Mouse (Mus musculus): ENCODE measurements at regions not wholly inside any gene's neighbourhood (a gene's known extent, or its start where the extent isn't known, plus 50 kb on each side); places are given as distances from the start of the nearest gene placed in this dataset.

DNA sequence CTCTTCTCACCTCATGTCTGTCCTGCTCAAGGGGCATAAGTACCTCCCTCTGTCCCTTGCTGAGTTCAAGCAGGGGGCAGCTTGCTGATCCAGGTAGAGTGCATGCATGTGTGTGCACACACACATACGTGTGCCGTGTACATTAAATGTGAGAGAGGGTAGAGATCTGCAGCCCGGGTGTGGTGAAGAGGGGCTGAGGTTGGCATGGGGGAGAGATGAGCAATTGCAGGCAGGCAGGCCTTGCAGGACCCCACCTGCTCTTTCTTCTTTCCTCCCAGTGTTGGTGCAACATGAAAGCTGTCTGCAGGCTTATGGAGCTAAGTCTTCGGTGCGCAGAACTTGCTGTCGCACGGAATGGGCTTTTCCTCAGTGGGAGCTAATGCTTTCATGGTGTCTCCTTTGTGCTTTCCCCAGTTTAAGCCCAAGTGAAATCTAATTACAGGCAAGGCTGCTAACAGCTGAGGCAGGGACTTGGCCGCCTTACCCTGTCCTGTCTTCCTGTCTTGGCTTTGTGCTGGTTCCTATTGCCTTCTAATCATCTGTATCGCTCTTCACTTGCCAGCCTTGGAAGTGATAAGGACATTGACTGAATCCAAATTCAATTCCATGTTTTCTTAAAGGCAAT is 188.5 kb upstream of the Lef1 start:
- peaks cover 10% of the 10 kb centered on the region for H3K4me1 ChIP-seq (ENCODE audit: control insufficient read depth, insufficient read depth, low read length)
- no peak overlapping the region; the same call in 1 of the 2 replicates for H3K27ac ChIP-seq (ENCODE audit: low read depth, low read length)
- DNase-seq (ENCODE audit: low spot score) (peak; percentile 66), ATAC-seq (peak; percentile 67)
- H3K9ac ChIP-seq (ENCODE audit: low read length): no peak overlapping the region
- H3K36me3 ChIP-seq (ENCODE audit: control insufficient read depth, insufficient read depth, low read length): no peaks in the 10 kb centered on the region
- H3K9me3 ChIP-seq (replicated peaks; ENCODE audit: control insufficient read depth, low read length): no peaks in the 10 kb centered on the region
- no peaks in the 10 kb centered on the region for H3K27me3 ChIP-seq (replicated peaks; ENCODE audit: control insufficient read depth, insufficient read depth, low read length)
- 54% methylated on average over 9 of the region's 9 CpGs for WGBS
- no peak overlapping the region for H3K4me2 ChIP-seq (ENCODE audit: low read length)
- H3K4me3 ChIP-seq (ENCODE audit: low read depth, low read length): no peak overlapping the region

- no peaks in the 10 kb centered on the region for H3K36me3 ChIP-seq (ENCODE audit: control insufficient read depth, insufficient read depth, low read length)
- ATAC-seq: no peak
- WGBS: 84% methylated on average over 7 of the region's 7 CpGs
Observed at GRCm38 (mm10) chr3:130913812-130914211, 183.6 kb upstream of the Rpl34 start.

GRCm38 (mm10) chr3:130905101-130905500 is 174.9 kb upstream of the Rpl34 start:
- no peaks in the 10 kb centered on the region for H3K4me1 ChIP-seq (ENCODE audit: control insufficient read depth, insufficient read depth, low read length)
- no peak overlapping the region for H3K4me2 ChIP-seq (ENCODE audit: low read length)
- 76% methylated on average over 8 of the region's 8 CpGs for WGBS
- no peaks in the 10 kb centered on the region for H3K27me3 ChIP-seq (replicated peaks; ENCODE audit: control insufficient read depth, insufficient read depth, low read length)
- H3K9ac ChIP-seq (ENCODE audit: low read length): no peak overlapping the region
- H3K9me3 ChIP-seq (replicated peaks; ENCODE audit: control insufficient read depth, low read length): no peaks in the 10 kb centered on the region
- ATAC-seq (no peak), DNase-seq (ENCODE audit: low spot score) (no peak)
- H3K4me3 ChIP-seq (ENCODE audit: low read depth, low read length): no peak overlapping the region
- no peaks in the 10 kb centered on the region for H3K36me3 ChIP-seq (ENCODE audit: control insufficient read depth, insufficient read depth, low read length)
- no peak overlapping the region for H3K27ac ChIP-seq (ENCODE audit: low read depth, low read length)

More at GRCm38 (mm10) chr3:130913812-130914211, 183.6 kb upstream of the Rpl34 start:
- Histone ChIP-seq H3K9me3 (replicated peaks; ENCODE audit: control insufficient read depth, low read length) (no peaks in the 10 kb centered on the region), H3K4me3 (ENCODE audit: low read depth, low read length) (no peak overlapping the region), H3K27me3 (replicated peaks; ENCODE audit: control insufficient read depth, insufficient read depth, low read length) (no peaks in the 10 kb centered on the region), H3K4me1 (ENCODE audit: control insufficient read depth, insufficient read depth, low read length) (no peaks in the 10 kb centered on the region), H3K27ac (ENCODE audit: low read depth, low read length) (no peak overlapping the region), H3K4me2 (ENCODE audit: low read length) (no peak overlapping the region), H3K9ac (ENCODE audit: low read length) (no peak overlapping the region)
- peak; percentile 24 for DNase-seq (ENCODE audit: low spot score)

- no peak overlapping the region for H3K4me3 ChIP-seq (ENCODE audit: low read depth, low read length)
- H3K27ac ChIP-seq (ENCODE audit: low read depth, low read length): no peak overlapping the region
- no peak for ATAC-seq
- no peaks in the 10 kb centered on the region for H3K9me3 ChIP-seq (replicated peaks; ENCODE audit: control insufficient read depth, low read length)
- no peak overlapping the region for H3K4me2 ChIP-seq (ENCODE audit: low read length)
- no peak overlapping the region for H3K9ac ChIP-seq (ENCODE audit: low read length)
- H3K27me3 ChIP-seq (replicated peaks; ENCODE audit: control insufficient read depth, insufficient read depth, low read length): no peaks in the 10 kb centered on the region
- H3K36me3 ChIP-seq (ENCODE audit: control insufficient read depth, insufficient read depth, low read length): no peaks in the 10 kb centered on the region
- no peaks in the 10 kb centered on the region for H3K4me1 ChIP-seq (ENCODE audit: control insufficient read depth, insufficient read depth, low read length)
- 77% methylated on average over 7 of the region's 7 CpGs for WGBS
- no peak for DNase-seq (ENCODE audit: low spot score)
Observed at GRCm38 (mm10) chr3:130903329-130903728, 173.1 kb upstream of the Rpl34 start.

DNA sequence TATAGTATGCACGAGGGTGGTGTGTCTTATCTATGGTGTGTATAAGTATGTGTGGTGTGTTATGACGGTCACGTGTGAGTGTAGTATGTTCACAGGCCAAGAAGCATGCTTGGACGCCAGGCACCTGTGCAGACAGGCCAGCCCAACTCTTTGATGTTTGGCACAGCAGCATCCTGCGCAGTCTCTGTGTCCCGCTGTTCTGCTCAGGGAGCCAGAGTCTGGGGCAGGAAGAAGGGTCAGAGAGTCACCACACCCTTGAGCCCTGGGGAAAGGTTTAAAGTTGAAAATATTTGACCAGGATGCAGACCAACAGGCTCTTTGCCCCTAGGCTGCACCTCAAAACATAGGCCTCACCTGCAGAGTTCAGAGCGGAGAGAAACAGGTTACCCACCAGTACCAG is 172.2 kb upstream of the Rpl34 start:
- no peak overlapping the region for H3K27ac ChIP-seq (ENCODE audit: low read depth, low read length)
- WGBS: 90% methylated on average over 7 of the region's 7 CpGs
- no peak overlapping the region for H3K4me2 ChIP-seq (ENCODE audit: low read length)
- no peak overlapping the region for H3K9ac ChIP-seq (ENCODE audit: low read length)
- ATAC-seq (no peak), DNase-seq (ENCODE audit: low spot score) (no peak)
- H3K27me3 ChIP-seq (replicated peaks; ENCODE audit: control insufficient read depth, insufficient read depth, low read length): no peaks in the 10 kb centered on the region
- no peak overlapping the region for H3K4me3 ChIP-seq (ENCODE audit: low read depth, low read length)
- no peaks in the 10 kb centered on the region for H3K9me3 ChIP-seq (replicated peaks; ENCODE audit: control insufficient read depth, low read length)
- no peaks in the 10 kb centered on the region for H3K4me1 ChIP-seq (ENCODE audit: control insufficient read depth, insufficient read depth, low read length)
- no peaks in the 10 kb centered on the region for H3K36me3 ChIP-seq (ENCODE audit: control insufficient read depth, insufficient read depth, low read length)

DNA sequence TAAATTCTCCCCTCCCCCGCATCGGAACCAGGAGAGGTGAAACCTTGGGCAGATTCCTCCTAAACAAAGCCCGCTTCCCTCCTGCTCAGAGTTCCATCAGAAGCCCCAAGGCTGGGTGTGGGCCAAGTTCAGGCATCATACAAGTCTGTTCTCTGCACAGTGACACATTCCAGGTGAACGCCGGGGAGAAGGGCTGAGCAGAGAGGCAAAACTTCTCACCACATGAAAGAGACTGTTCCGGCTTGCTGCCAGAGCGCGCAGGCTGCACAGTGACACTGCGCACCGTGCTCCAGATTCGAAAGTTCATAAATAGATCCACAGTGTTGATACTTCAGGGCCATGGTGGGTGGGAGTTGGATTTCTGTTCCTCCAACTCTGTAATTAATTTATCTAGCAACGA is 171.1 kb upstream of the Rpl34 start:
- Histone ChIP-seq H3K36me3 (ENCODE audit: control insufficient read depth, insufficient read depth, low read length) (no peaks in the 10 kb centered on the region), H3K27ac (ENCODE audit: low read depth, low read length) (no peak overlapping the region), H3K9ac (ENCODE audit: low read length) (no peak overlapping the region), H3K9me3 (replicated peaks; ENCODE audit: control insufficient read depth, low read length) (no peaks in the 10 kb centered on the region), H3K4me1 (ENCODE audit: control insufficient read depth, insufficient read depth, low read length) (no peaks in the 10 kb centered on the region), H3K4me3 (ENCODE audit: low read depth, low read length) (no peak overlapping the region), H3K4me2 (ENCODE audit: low read length) (no peak overlapping the region), H3K27me3 (replicated peaks; ENCODE audit: control insufficient read depth, insufficient read depth, low read length) (no peaks in the 10 kb centered on the region)
- no peak for DNase-seq (ENCODE audit: low spot score)
- 91% methylated on average over 12 of the region's 12 CpGs for WGBS
- ATAC-seq: no peak

DNA sequence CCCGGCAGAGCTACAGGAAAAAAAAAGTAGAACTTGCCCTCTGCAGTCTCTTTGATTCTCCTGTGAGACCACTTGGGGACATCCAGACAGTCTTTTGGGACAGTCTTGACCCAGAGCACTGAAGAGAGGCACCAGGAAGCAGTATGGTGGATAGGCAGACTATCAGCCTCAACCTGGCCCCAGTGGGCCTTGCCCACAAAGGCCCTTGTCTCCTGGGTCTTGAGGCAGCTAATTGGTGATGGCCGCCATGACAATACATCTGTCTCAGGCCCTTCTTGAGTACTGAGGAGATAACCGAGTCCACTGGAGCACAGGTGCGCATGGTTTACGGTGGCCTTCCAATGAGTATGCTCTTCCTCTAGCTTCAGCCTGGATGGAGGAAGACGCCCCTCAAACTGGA is 170.6 kb upstream of the Rpl34 start:
- DNase-seq (ENCODE audit: low spot score): no peak
- Histone ChIP-seq H3K9ac (ENCODE audit: low read length) (no peak overlapping the region), H3K4me1 (ENCODE audit: control insufficient read depth, insufficient read depth, low read length) (no peaks in the 10 kb centered on the region), H3K27me3 (replicated peaks; ENCODE audit: control insufficient read depth, insufficient read depth, low read length) (no peaks in the 10 kb centered on the region), H3K9me3 (replicated peaks; ENCODE audit: control insufficient read depth, low read length) (no peaks in the 10 kb centered on the region), H3K4me2 (ENCODE audit: low read length) (no peak overlapping the region), H3K36me3 (ENCODE audit: control insufficient read depth, insufficient read depth, low read length) (no peaks in the 10 kb centered on the region), H3K27ac (ENCODE audit: low read depth, low read length) (no peak overlapping the region), H3K4me3 (ENCODE audit: low read depth, low read length) (no peak overlapping the region)
- ATAC-seq: no peak
- WGBS: 96% methylated on average over 6 of the region's 6 CpGs

- ATAC-seq: no peak
- WGBS: 81% methylated on average over 30 of the region's 30 CpGs
Observed at GRCm38 (mm10) chr3:130900054-130900840, 170.0 kb upstream of the Rpl34 start.

GRCm38 (mm10) chr3:130894168-130894814 is 164.1 kb upstream of the Rpl34 start:
- H3K4me2 ChIP-seq (ENCODE audit: low read length): no peak overlapping the region
- ATAC-seq: no peak
- no peaks in the 10 kb centered on the region for H3K4me1 ChIP-seq (ENCODE audit: control insufficient read depth, insufficient read depth, low read length)
- no peaks in the 10 kb centered on the region for H3K36me3 ChIP-seq (ENCODE audit: control insufficient read depth, insufficient read depth, low read length)
- 82% methylated on average over 7 of the region's 7 CpGs for WGBS
- H3K9me3 ChIP-seq (replicated peaks; ENCODE audit: control insufficient read depth, low read length): 0 out of 2 replicates have a peak, but pooled peaks cover 2% of the 10 kb centered on the region
- H3K27ac ChIP-seq (ENCODE audit: low read depth, low read length): no peak overlapping the region
- no peak overlapping the region for H3K4me3 ChIP-seq (ENCODE audit: low read depth, low read length)
- H3K27me3 ChIP-seq (replicated peaks; ENCODE audit: control insufficient read depth, insufficient read depth, low read length): no peaks in the 10 kb centered on the region
- no peak overlapping the region for H3K9ac ChIP-seq (ENCODE audit: low read length)
- no peak for DNase-seq (ENCODE audit: low spot score)

More at GRCm38 (mm10) chr3:130900054-130900840, 170.0 kb upstream of the Rpl34 start:
- no peak overlapping the region for H3K4me2 ChIP-seq (ENCODE audit: low read length)
- H3K27me3 ChIP-seq (replicated peaks; ENCODE audit: control insufficient read depth, insufficient read depth, low read length): no peaks in the 10 kb centered on the region
- no peak for DNase-seq (ENCODE audit: low spot score)
- H3K9me3 ChIP-seq (replicated peaks; ENCODE audit: control insufficient read depth, low read length): no peaks in the 10 kb centered on the region
- no peaks in the 10 kb centered on the region for H3K4me1 ChIP-seq (ENCODE audit: control insufficient read depth, insufficient read depth, low read length)
- H3K27ac ChIP-seq (ENCODE audit: low read depth, low read length): no peak overlapping the region
- H3K9ac ChIP-seq (ENCODE audit: low read length): no peak overlapping the region
- no peaks in the 10 kb centered on the region for H3K36me3 ChIP-seq (ENCODE audit: control insufficient read depth, insufficient read depth, low read length)
- H3K4me3 ChIP-seq (ENCODE audit: low read depth, low read length): no peak overlapping the region
